Mouse (Mus musculus) kidney, postnatal 36 days (tissue): Measurements from ENCODE around the gene Ap3m1.
A peak's percentile ranks its signal among the peaks of the same experiment; 100 is the strongest.
"Not testable (repeated sequence)": the region's sequence is repeated elsewhere in the genome, so short reads cannot be mapped to it uniquely, and the experiment has no call there.

Experiments used
- DNase-seq, 2 experiments: peaks; one replicate each; pipeline ENCODE4 v3.0.0; 2021 to 2022; ENCODE audit warnings: mixed read lengths in 2 of 2

The Ap3m1 gene

GRCm38 (mm10) chr14:21052112-21052780 lies at the start of gene Ap3m1, which contains the start of gene Adk:
Gene Ap3m1, minus strand, starts transcription at chr14:21052508.
Gene Adk, plus strand, starts transcription at chr14:21052574.
- peak; percentile 94 to 95 for DNase-seq

- DNase-seq: peak; percentile 23 to 28
These were observed 49.3 kb upstream of the Ap3m1 start for GRCm38 (mm10) chr14:21101562-21101961.

GRCm38 (mm10) chr14:21100876-21101275 lies 48.6 kb upstream of the Ap3m1 start:
- no peak for DNase-seq

GRCm38 (mm10) chr14:21099371-21099770 lies 47.1 kb upstream of the Ap3m1 start:
- peak; percentile 34 to 35 for DNase-seq

GRCm38 (mm10) chr14:21096689-21097088 lies 44.4 kb upstream of the Ap3m1 start:
- peak in 1 of 2 experiments; percentile 35 for DNase-seq

- no peak for DNase-seq
These were observed 44.0 kb upstream of the Ap3m1 start for GRCm38 (mm10) chr14:21096279-21096678.

- not testable (repeated sequence) for DNase-seq
These were observed 41.9 kb upstream of the Ap3m1 start for GRCm38 (mm10) chr14:21094161-21094560.

- no peak for DNase-seq
These were observed 38.7 kb upstream of the Ap3m1 start for GRCm38 (mm10) chr14:21090930-21091486.

- no peak for DNase-seq
These were observed 38.1 kb upstream of the Ap3m1 start for GRCm38 (mm10) chr14:21090400-21090799.

GRCm38 (mm10) chr14:21088731-21089130 lies 36.4 kb upstream of the Ap3m1 start:
- DNase-seq: no peak

- peak; percentile 27 to 45 for DNase-seq
These were observed 35.2 kb upstream of the Ap3m1 start for GRCm38 (mm10) chr14:21087390-21088060.

GRCm38 (mm10) chr14:21086827-21087351 lies 34.6 kb upstream of the Ap3m1 start:
- no peak for DNase-seq

GRCm38 (mm10) chr14:21086106-21086505 lies 33.8 kb upstream of the Ap3m1 start:
- no peak for DNase-seq

GRCm38 (mm10) chr14:21085666-21086065 lies 33.4 kb upstream of the Ap3m1 start:
- no peak for DNase-seq

GRCm38 (mm10) chr14:21082823-21083222 lies 30.5 kb upstream of the Ap3m1 start:
- no peak for DNase-seq

GRCm38 (mm10) chr14:21078511-21078910 lies 26.2 kb upstream of the Ap3m1 start:
- DNase-seq: no peak

- DNase-seq: no peak
These were observed 25.6 kb upstream of the Ap3m1 start for GRCm38 (mm10) chr14:21077939-21078338.

- peak in 1 of 2 experiments; percentile 36 for DNase-seq
These were observed 24.3 kb upstream of the Ap3m1 start for GRCm38 (mm10) chr14:21076501-21077194.

GRCm38 (mm10) chr14:21075751-21076500 lies 23.6 kb upstream of the Ap3m1 start:
- DNase-seq: peak; percentile 93 to 96

- DNase-seq: no peak
These were observed 22.4 kb upstream of the Ap3m1 start for GRCm38 (mm10) chr14:21074398-21075320.

GRCm38 (mm10) chr14:21073981-21074380 lies 21.7 kb upstream of the Ap3m1 start:
- DNase-seq: no peak
